Mouse (Mus musculus): ENCODE results near the gene 8030411F24Rik. TPM values are rescaled to one million over a fixed set of nuclear protein-coding genes. Genes with fewer than 3 reads are reported as not detected.

The 8030411F24Rik gene
- polyA plus RNA-seq, 1 experiment from 2014 or later, result 0.88 TPM

GRCm38 (mm10) chr2:148798485-148798884 lies 16.7 kb downstream of the 8030411F24Rik start, which contains the start of gene Cst8:
Gene Cst8 (plus strand): TSS chr2:148798785.
- Histone ChIP-seq H3K9ac (no peak within 1 kb of the TSS), H3K27ac (replicated peaks) (no peak within 1 kb of the TSS), H3K4me3 (replicated peaks) (no peak within 1 kb of the TSS), H3K36me3 (no peaks in the 10 kb centered on the region), H3K4me1 (no peaks in the 10 kb centered on the region), H3K4me2 (replicated peaks) (no peak within 1 kb of the TSS), H3K27me3 (no peaks in the 10 kb centered on the region), H3K9me3 (replicated peaks) (no peaks in the 10 kb centered on the region)
- ATAC-seq (ENCODE audit: insufficient number of reproducible peaks, low FRiP score, low TSS enrichment, low read depth), result no peak
- WGBS, result 86% methylated on average over 1 of the region's 1 CpGs

- ATAC-seq (ENCODE audit: insufficient number of reproducible peaks, low FRiP score, low TSS enrichment, low read depth), result 0 out of 2 replicates have a peak, but pooled peaks have one; percentile 24
- Histone ChIP-seq H3K4me3 (replicated peaks) (no peak overlapping the region), H3K27ac (replicated peaks) (no peak overlapping the region), H3K36me3 (no peaks in the 10 kb centered on the region), H3K9me3 (replicated peaks) (no peaks in the 10 kb centered on the region), H3K4me1 (no peaks in the 10 kb centered on the region), H3K9ac (no peak overlapping the region), H3K27me3 (no peaks in the 10 kb centered on the region), H3K4me2 (replicated peaks) (no peak overlapping the region)
- 54% methylated on average over 3 of the region's 3 CpGs for WGBS
These were observed 19.7 kb downstream of the 8030411F24Rik start for GRCm38 (mm10) chr2:148801491-148801921.

GRCm38 (mm10) chr2:148806696-148807095 lies 24.9 kb downstream of the 8030411F24Rik start:
- no peak for ATAC-seq (ENCODE audit: insufficient number of reproducible peaks, low FRiP score, low TSS enrichment, low read depth)
- Histone ChIP-seq H3K9me3 (replicated peaks) (no peaks in the 10 kb centered on the region), H3K4me3 (replicated peaks) (no peak overlapping the region), H3K9ac (no peak overlapping the region), H3K4me2 (replicated peaks) (no peak overlapping the region), H3K27me3 (no peaks in the 10 kb centered on the region), H3K27ac (replicated peaks) (no peak overlapping the region), H3K4me1 (no peaks in the 10 kb centered on the region), H3K36me3 (no peaks in the 10 kb centered on the region)
- 73% methylated on average over 6 of the region's 6 CpGs for WGBS

GRCm38 (mm10) chr2:148819909-148820308 lies 38.1 kb downstream of the 8030411F24Rik start, which contains the start of gene Cst13:
Gene Cst13 (plus strand): TSS chr2:148820081.
- Histone ChIP-seq H3K4me1 (no peaks in the 10 kb centered on the region), H3K9me3 (replicated peaks) (no peaks in the 10 kb centered on the region), H3K27me3 (no peaks in the 10 kb centered on the region), H3K27ac (replicated peaks) (no peak within 1 kb of the TSS), H3K36me3 (no peaks in the 10 kb centered on the region), H3K9ac (no peak within 1 kb of the TSS), H3K4me2 (replicated peaks) (no peak within 1 kb of the TSS), H3K4me3 (replicated peaks) (no peak within 1 kb of the TSS)
- ATAC-seq (ENCODE audit: insufficient number of reproducible peaks, low FRiP score, low TSS enrichment, low read depth), result no peak

GRCm38 (mm10) chr2:148825986-148826385 lies 44.2 kb downstream of the 8030411F24Rik start:
- WGBS, result 42% methylated on average over 1 of the region's 1 CpGs
- Histone ChIP-seq H3K4me1 (no peaks in the 10 kb centered on the region), H3K36me3 (no peaks in the 10 kb centered on the region), H3K9ac (no peak overlapping the region), H3K9me3 (replicated peaks) (no peaks in the 10 kb centered on the region), H3K27me3 (no peaks in the 10 kb centered on the region), H3K4me2 (replicated peaks) (no peak overlapping the region), H3K27ac (replicated peaks) (no peak overlapping the region), H3K4me3 (replicated peaks) (no peak overlapping the region)
- ATAC-seq (ENCODE audit: insufficient number of reproducible peaks, low FRiP score, low TSS enrichment, low read depth), result no peak

GRCm38 (mm10) chr2:148834912-148835311 lies 53.1 kb downstream of the 8030411F24Rik start, which contains the start of gene Cst9:
Gene Cst9 (plus strand): TSS chr2:148835147.
- no peaks in the 10 kb centered on the region for H3K4me1 ChIP-seq

More at GRCm38 (mm10) chr2:148834912-148835311, 53.1 kb downstream of the 8030411F24Rik start, which contains the start of gene Cst9:
- Histone ChIP-seq H3K9ac (no peak within 1 kb of the TSS), H3K27ac (replicated peaks) (no peak within 1 kb of the TSS), H3K36me3 (no peaks in the 10 kb centered on the region), H3K4me2 (replicated peaks) (no peak within 1 kb of the TSS), H3K9me3 (replicated peaks) (no peaks in the 10 kb centered on the region), H3K27me3 (no peaks in the 10 kb centered on the region), H3K4me3 (replicated peaks) (no peak within 1 kb of the TSS)
- 65% methylated on average over 4 of the region's 4 CpGs for WGBS
- ATAC-seq (ENCODE audit: insufficient number of reproducible peaks, low FRiP score, low TSS enrichment, low read depth), result no peak

Other genes starting within 250 kb of the 8030411F24Rik start
- gene Nxt1, start 109.4 kb upstream of the 8030411F24Rik start, polyA plus RNA-seq (2015; fragmentation: Nextera tagmentation; extraction: Ambion mirVana), result 76.9 and 80.4 TPM in 2 replicates
- 18.7 and 20.1 TPM in 2 replicates for gene Gzf1, start 101.0 kb upstream of the 8030411F24Rik start, polyA plus RNA-seq (2015; fragmentation: Nextera tagmentation; extraction: Ambion mirVana)
- gene Napb, start 49.5 kb upstream of the 8030411F24Rik start, polyA plus RNA-seq (2015; fragmentation: Nextera tagmentation; extraction: Ambion mirVana), result 4.6 and 5.6 TPM in 2 replicates
- gene Cstl1, start 31.7 kb upstream of the 8030411F24Rik start, polyA plus RNA-seq (2015; fragmentation: Nextera tagmentation; extraction: Ambion mirVana), result not detected in 2 replicates
- not detected in 2 replicates for gene Cst11, start 10.5 kb upstream of the 8030411F24Rik start, polyA plus RNA-seq (2015; fragmentation: Nextera tagmentation; extraction: Ambion mirVana)
- not detected in 2 replicates for gene Cst12, start 7.4 kb downstream of the 8030411F24Rik start, polyA plus RNA-seq (2015; fragmentation: Nextera tagmentation; extraction: Ambion mirVana)
- not detected in 2 replicates for gene Cst8, start 16.8 kb downstream of the 8030411F24Rik start, polyA plus RNA-seq (2015; fragmentation: Nextera tagmentation; extraction: Ambion mirVana)
- gene Cst13, start 38.1 kb downstream of the 8030411F24Rik start, polyA plus RNA-seq (2015; fragmentation: Nextera tagmentation; extraction: Ambion mirVana), result not detected in 2 replicates
- gene Cst9, start 53.1 kb downstream of the 8030411F24Rik start, polyA plus RNA-seq (2015; fragmentation: Nextera tagmentation; extraction: Ambion mirVana), result not detected in 2 replicates
- gene 9230104L09Rik, start 83.0 kb downstream of the 8030411F24Rik start, polyA plus RNA-seq (2015; fragmentation: Nextera tagmentation; extraction: Ambion mirVana), result not detected in 2 replicates
- gene Cst3, start 93.7 kb downstream of the 8030411F24Rik start, polyA plus RNA-seq (2015; fragmentation: Nextera tagmentation; extraction: Ambion mirVana), result 534 and 540 TPM in 2 replicates
- not detected in 2 replicates for gene Gm1330, start 221.2 kb downstream of the 8030411F24Rik start, polyA plus RNA-seq (2015; fragmentation: Nextera tagmentation; extraction: Ambion mirVana)
- not detected in 2 replicates for gene Gm10750, start 235.2 kb downstream of the 8030411F24Rik start, polyA plus RNA-seq (2015; fragmentation: Nextera tagmentation; extraction: Ambion mirVana)

Measured in embryonic facial prominence, embryonic 15.5 days (tissue).